Mouse (Mus musculus): ENCODE measurements around the gene Lcn4. TPM values are rescaled to one million over a fixed set of nuclear protein-coding genes. Genes with fewer than 3 reads are reported as not detected.

Gene Lcn4
- total and polyA plus RNA-seq, 3 experiments: not detected

GRCm38 (mm10) chr2:26635489-26636324 is 35.4 kb downstream of the Lcn4 start (continued):
- 0 out of 2 replicates have a peak, but pooled peaks have one; percentile 32 for TF ChIP-seq TBP (IDR thresholded peaks at IDR 0.05; ENCODE audit: low read depth, low read length)

- no peaks in the 10 kb centered on the region for H3K9me3 ChIP-seq (replicated peaks; ENCODE audit: insufficient read depth, low read length)
- no peak overlapping the region for H3K9ac ChIP-seq (ENCODE audit: control insufficient read depth, low read depth, low read length, poor library complexity, severe bottlenecking)
- no peak overlapping the region for H3K4me3 ChIP-seq (ENCODE audit: control insufficient read depth in 1 of 2, insufficient read depth in 1 of 2, low read depth in 2 of 2, low read length in 2 of 2)
- peaks cover 0 to 11% of the 10 kb centered on the region in 2 experiments; a peak in 2 of 4 replicates for H3K4me1 ChIP-seq (ENCODE audit: control insufficient read depth in 1 of 2, insufficient read depth in 2 of 2, low read length in 2 of 2)
- TF ChIP-seq SMC3 (IDR thresholded peaks at IDR 0.05; ENCODE audit: low read depth, low read length): peak; percentile 28; the same call in 1 of the 2 replicates
- TF ChIP-seq CHD2 (IDR thresholded peaks at IDR 0.05; ENCODE audit: low read length): peak; percentile 31; the same call in 1 of the 2 replicates
- no peak for TF ChIP-seq CTCF (IDR thresholded peaks at IDR 0.05 in 2 of 3, conservative IDR thresholded peaks at IDR 0.05 in 1 of 3; ENCODE audit: control insufficient read depth in 1 of 3, insufficient read depth in 1 of 3, low read depth in 2 of 3, low read length in 3 of 3, poor library complexity in 1 of 3, severe bottlenecking in 1 of 3)
- no peak for TF ChIP-seq USF2 (IDR thresholded peaks at IDR 0.05; ENCODE audit: borderline replicate concordance in 1 of 2, insufficient read depth in 1 of 2, low read depth in 1 of 2, low read length in 2 of 2)
- TF ChIP-seq ZNF384 (IDR thresholded peaks at IDR 0.05; ENCODE audit: low read depth, low read length): no peak
- no peak; the same call in 1 of the 2 replicates for TF ChIP-seq BHLHE40 (IDR thresholded peaks at IDR 0.05; ENCODE audit: borderline replicate concordance, low read depth, low read length)
- no peak for TF ChIP-seq EP300 (IDR thresholded peaks at IDR 0.05; ENCODE audit: low read depth in 1 of 2, low read length in 2 of 2)
- TF ChIP-seq RAD21 (IDR thresholded peaks at IDR 0.05; ENCODE audit: low read depth, low read length): no peak
- TF ChIP-seq ETS1 (IDR thresholded peaks at IDR 0.05; ENCODE audit: low read depth, low read length): no peak
- no peak for TF ChIP-seq USF1 (IDR thresholded peaks at IDR 0.05; ENCODE audit: low read depth, low read length)
- TF ChIP-seq NRF1 (IDR thresholded peaks at IDR 0.05; ENCODE audit: insufficient read depth, low read depth, low read length, poor library complexity, severe bottlenecking): no peak
- TF ChIP-seq POLR2A (IDR thresholded peaks at IDR 0.05; ENCODE audit: control insufficient read depth in 1 of 2, insufficient read depth in 1 of 2, low read depth in 1 of 2, low read length in 2 of 2, poor library complexity in 1 of 2): peak in 1 of 2 experiments; percentile 45; a peak in 2 of 4 replicates
- no peak for TF ChIP-seq MAX (IDR thresholded peaks at IDR 0.05; ENCODE audit: low read length)
- TF ChIP-seq POLR2AphosphoS2 (IDR thresholded peaks at IDR 0.05; ENCODE audit: low read length): peak; percentile 76
- peak; percentile 81 for TF ChIP-seq ZMIZ1 (IDR thresholded peaks at IDR 0.05; ENCODE audit: low read depth, low read length)
- TF ChIP-seq POLR2AphosphoS5 (IDR thresholded peaks at IDR 0.05; ENCODE audit: borderline replicate concordance, low read depth, low read length): peak; percentile 49
- TF ChIP-seq JUND (IDR thresholded peaks at IDR 0.05; ENCODE audit: low read depth, low read length): no peak
- no peak for TF ChIP-seq GABPA (IDR thresholded peaks at IDR 0.05; ENCODE audit: low read depth, low read length)
- TF ChIP-seq CHD1 (IDR thresholded peaks at IDR 0.05; ENCODE audit: low read depth, low read length): no peak
- no peak for TF ChIP-seq ZKSCAN1 (IDR thresholded peaks at IDR 0.05; ENCODE audit: low read depth, low read length)
- TF ChIP-seq MXI1 (IDR thresholded peaks at IDR 0.05; ENCODE audit: low read depth, low read length): no peak
- TF ChIP-seq SIN3A (IDR thresholded peaks at IDR 0.05; ENCODE audit: low read length): no peak
- TF ChIP-seq MYB (IDR thresholded peaks at IDR 0.05; ENCODE audit: low read depth, low read length): no peak
- TF ChIP-seq NELFE (IDR thresholded peaks at IDR 0.05; ENCODE audit: low read depth, low read length): peak; percentile 47
- TF ChIP-seq MYC (IDR thresholded peaks at IDR 0.05; ENCODE audit: low read depth, low read length): 0 out of 2 replicates have a peak, but pooled peaks have one; percentile 40
- no peak for TF ChIP-seq MAZ (IDR thresholded peaks at IDR 0.05; ENCODE audit: low read depth, low read length)
- DNase-seq (ENCODE audit: low read depth, low spot score): peak; percentile 66
- H3K36me3 ChIP-seq (ENCODE audit: control insufficient read depth in 1 of 2, insufficient read depth in 2 of 2, low read length in 2 of 2): peaks cover 14 to 17% of the 10 kb centered on the region in 2 experiments
- no peak overlapping the region for H3K27ac ChIP-seq (ENCODE audit: control insufficient read depth, low read depth, low read length)
- peaks cover 22% of the 10 kb centered on the region for H3K79me2 ChIP-seq (ENCODE audit: control insufficient read depth, insufficient read depth, low read length, poor library complexity)
- H3K27me3 ChIP-seq (ENCODE audit: control insufficient read depth in 1 of 2, insufficient read depth in 2 of 2, low read length in 2 of 2): no peaks in the 10 kb centered on the region
These were observed 36.2 kb downstream of the Lcn4 start for GRCm38 (mm10) chr2:26634629-26635488.
